Mouse (Mus musculus): ENCODE measurements around the gene Hilpda.

DNA sequence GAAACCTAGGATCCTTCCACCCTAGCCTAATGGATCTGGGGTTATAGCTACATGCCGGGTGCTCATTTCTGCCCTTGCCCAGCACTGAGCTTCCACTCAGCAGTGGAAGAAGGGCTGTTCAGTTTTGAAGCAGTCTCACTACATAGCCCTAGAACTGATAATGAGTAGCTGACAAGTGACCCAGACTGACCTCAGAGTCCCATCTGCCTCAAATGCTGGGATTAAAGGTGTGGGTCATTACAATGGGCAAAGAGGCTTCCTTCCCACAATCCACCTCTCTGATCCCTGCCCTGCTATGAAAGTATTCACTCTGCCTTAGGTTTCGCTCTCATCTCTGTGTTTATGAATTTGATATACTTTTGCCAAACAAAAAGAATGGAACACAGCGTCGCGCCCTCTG is 4.5 kb downstream of the Hilpda start:
- TF ChIP-seq CTCF (IDR thresholded peaks at IDR 0.05; ENCODE audit: low read depth, low read length) (no peak), POLR2A (IDR thresholded peaks at IDR 0.05; ENCODE audit: extremely low read depth, insufficient read depth, low read length) (no peak)
